Mouse (Mus musculus) bone marrow macrophage, adult 2 months (primary cell): ENCODE data around the gene Med13l.

ENCODE experiments used
- CTCF ChIP-seq: IDR thresholded peaks from 2 replicates; pipeline ENCODE4 v1.5.1; 2012; ENCODE audit warnings: low read depth, mild to moderate bottlenecking, low read length, moderate library complexity
- POLR2A ChIP-seq: IDR thresholded peaks from 2 replicates; pipeline ENCODE4 v1.6.1; 2012; ENCODE audit warnings: mild to moderate bottlenecking, low read depth, low read length, borderline replicate concordance

DNA sequence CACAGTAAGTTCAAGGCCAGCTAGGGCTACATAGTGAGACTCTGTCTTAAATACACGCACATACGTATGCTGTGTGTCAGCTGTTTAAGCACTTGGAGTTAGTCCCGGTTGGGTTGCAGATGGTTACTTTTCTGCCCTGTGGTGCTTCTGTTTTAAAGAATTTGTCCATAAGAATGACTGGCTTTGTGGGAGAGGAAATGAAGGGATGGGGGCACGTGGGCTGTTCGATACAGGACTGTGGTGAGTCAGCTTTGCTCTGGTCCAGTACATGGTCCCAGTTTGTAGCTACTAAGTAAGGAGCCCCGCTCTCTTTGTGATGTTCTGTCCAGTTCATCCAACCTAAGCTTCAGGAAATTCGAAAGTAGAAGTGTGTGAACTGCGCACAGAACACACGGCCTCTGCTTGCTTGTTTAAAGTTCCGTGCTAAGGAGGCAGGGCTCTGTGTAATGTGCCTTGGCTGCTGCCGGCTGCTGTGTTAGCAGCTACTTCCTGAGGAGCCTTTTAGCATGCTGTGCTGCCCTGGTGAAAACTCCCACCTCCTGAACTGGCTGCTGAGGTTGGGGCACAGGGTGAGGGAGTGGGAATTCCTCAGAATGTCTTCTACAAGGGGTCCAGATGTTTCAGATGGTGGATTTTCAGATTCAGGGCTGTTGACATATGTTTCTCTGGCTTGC lies 31.5 kb downstream of the Med13l start:
- TF ChIP-seq CTCF, result no peak
- no peak for TF ChIP-seq POLR2A
